Mouse (Mus musculus) forebrain, embryonic 14.5 days (tissue): ENCODE measurements at regions not wholly inside any gene's neighbourhood (a gene's known extent, or its start where the extent isn't known, plus 50 kb on each side); places are given as distances from the start of the nearest gene placed in this dataset.
"Not testable (repeated sequence)": the region's sequence is repeated elsewhere in the genome, so short reads cannot be mapped to it uniquely, and the experiment has no call there.

Source experiments
- ATAC-seq: fragments of 200-750 bp; cut with Nextera tagmentation; 2 replicates; pipeline ENCODE4 v1.8.0; 2017; ENCODE audit warnings: mild to moderate bottlenecking, moderate library complexity
- DNase-seq: peaks from one replicate; pipeline ENCODE4 v3.0.0-alpha.2; 2015; ENCODE audit warnings: low spot score
- H3K27ac ChIP-seq: fragments of 300-500 bp; sonication (generic); 2 replicates; pipeline ENCODE4 v1.5.1; 2014; ENCODE audit warnings: low read depth, mild to moderate bottlenecking, control low read depth, low read length, moderate library complexity
- H3K27me3 ChIP-seq: fragments of 300-500 bp; sonication (generic); replicated peaks from 2 replicates; pipeline ENCODE4 v1.6.1; 2014; ENCODE audit warnings: low read length, control low read depth, mixed read lengths; ENCODE audit not compliant: control insufficient read depth, insufficient read depth
- H3K36me3 ChIP-seq: fragments of 300-500 bp; sonication (generic); 2 replicates; pipeline ENCODE4 v1.6.1; 2014; ENCODE audit warnings: low read length, control low read depth; ENCODE audit not compliant: control insufficient read depth, insufficient read depth
- H3K4me1 ChIP-seq: fragments of 300-500 bp; sonication (generic); 2 replicates; pipeline ENCODE4 v1.6.1; 2014; ENCODE audit warnings: antibody characterized with exemption, low read length, control low read depth; ENCODE audit not compliant: control insufficient read depth, insufficient read depth
- H3K4me2 ChIP-seq: fragments of 300-500 bp; sonication (generic); 2 replicates; pipeline ENCODE4 v1.6.1; 2014; ENCODE audit warnings: mild to moderate bottlenecking, control low read depth, low read length
- H3K4me3 ChIP-seq: fragments of 300-500 bp; sonication (generic); 2 replicates; pipeline ENCODE4 v1.5.1; 2014; ENCODE audit warnings: low read depth, low read length, control low read depth
- H3K9ac ChIP-seq: fragments of 300-500 bp; sonication (generic); 2 replicates; pipeline ENCODE4 v1.6.1; 2014; ENCODE audit warnings: mild to moderate bottlenecking, low read length, control low read depth, moderate library complexity
- H3K9me3 ChIP-seq: fragments of 300-500 bp; sonication (generic); replicated peaks from 2 replicates; pipeline ENCODE4 v1.6.1; 2016; ENCODE audit warnings: low read length, control low read depth, mixed read lengths; ENCODE audit not compliant: control insufficient read depth
- WGBS: fragments of 180-500 bp; shearing (Covaris S2); extraction: QIAGEN DNeasy Blood & Tissue Kit; methylation state at CpG from one replicate; pipeline ENCODE4 v1.1.7; 2014; 5-methylcytosine and 5-hydroxymethylcytosine counted together

DNA sequence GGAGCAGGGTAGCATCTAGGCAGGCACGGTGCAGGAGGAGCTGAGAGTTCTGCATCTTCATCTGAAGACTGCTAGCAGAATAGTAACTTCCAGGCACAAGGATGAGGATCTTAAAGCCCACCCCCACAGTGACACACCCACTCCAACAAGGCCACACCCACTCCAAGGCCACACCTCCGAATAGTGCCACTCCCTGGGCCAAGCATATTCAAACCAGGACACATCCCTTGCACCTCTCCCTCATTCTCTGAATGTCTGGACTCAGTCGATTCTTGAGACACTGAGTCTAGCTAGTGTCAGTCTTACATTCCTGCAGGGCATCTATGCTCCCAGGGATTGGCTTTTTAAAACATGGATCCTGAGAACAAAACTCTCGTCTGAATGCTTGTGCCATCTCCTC is 186.7 kb upstream of the Hs6st1 start:
- Histone ChIP-seq H3K4me2 (no peak overlapping the region), H3K4me1 (no peaks in the 10 kb centered on the region), H3K36me3 (no peaks in the 10 kb centered on the region), H3K9me3 (no peaks in the 10 kb centered on the region), H3K27me3 (no peaks in the 10 kb centered on the region), H3K9ac (no peak overlapping the region), H3K27ac (no peak overlapping the region), H3K4me3 (no peak overlapping the region)
- no peak for ATAC-seq
- DNase-seq = no peak
- WGBS = 79% methylated on average over 4 of the region's 4 CpGs

DNA sequence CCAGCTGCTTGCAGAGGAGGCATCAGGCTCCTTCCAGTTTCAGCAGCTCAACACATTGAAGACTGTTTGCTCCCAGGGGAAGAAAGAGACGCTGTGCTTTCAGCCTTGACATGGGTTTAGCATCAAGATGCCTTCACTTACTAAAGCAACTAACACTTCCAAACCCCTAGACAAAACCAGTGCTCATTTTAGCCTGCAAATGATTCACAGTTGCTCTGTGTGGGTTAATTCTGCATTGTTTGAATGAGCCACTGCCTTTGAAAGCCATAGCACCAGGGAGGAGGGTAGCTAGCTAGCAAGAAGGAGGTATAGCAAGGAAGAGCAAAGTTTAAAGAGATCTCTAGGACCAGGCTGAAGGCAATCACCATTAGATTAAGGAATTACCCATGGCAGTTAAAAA is 186.1 kb upstream of the Hs6st1 start:
- DNase-seq (no peak), ATAC-seq (no peak)
- H3K27me3 ChIP-seq = no peaks in the 10 kb centered on the region
- H3K9ac ChIP-seq = no peak overlapping the region
- no peaks in the 10 kb centered on the region for H3K9me3 ChIP-seq
- no peak overlapping the region for H3K4me3 ChIP-seq
- 56% methylated on average over 1 of the region's 1 CpGs for WGBS
- H3K27ac ChIP-seq = no peak overlapping the region
- no peak overlapping the region for H3K4me2 ChIP-seq
- no peaks in the 10 kb centered on the region for H3K4me1 ChIP-seq
- no peaks in the 10 kb centered on the region for H3K36me3 ChIP-seq

- Histone ChIP-seq H3K36me3 (no peaks in the 10 kb centered on the region), H3K4me2 (no peak overlapping the region), H3K27ac (no peak overlapping the region), H3K27me3 (no peaks in the 10 kb centered on the region), H3K9me3 (0 out of 2 replicates have a peak, but pooled peaks cover 2% of the 10 kb centered on the region), H3K4me3 (no peak overlapping the region), H3K4me1 (no peaks in the 10 kb centered on the region), H3K9ac (no peak overlapping the region)
- DNase-seq = no peak
- WGBS = 75% methylated on average over 19 of the region's 19 CpGs
- no peak for ATAC-seq
These were observed 178.3 kb upstream of the Hs6st1 start for GRCm38 (mm10) chr1:35889731-35890499.

GRCm38 (mm10) chr1:35890500-35890900 is 177.7 kb upstream of the Hs6st1 start:
- DNase-seq (no peak), ATAC-seq (no peak)
- H3K4me3 ChIP-seq = no peak overlapping the region
- no peaks in the 10 kb centered on the region for H3K4me1 ChIP-seq
- H3K9ac ChIP-seq = no peak overlapping the region
- H3K36me3 ChIP-seq = no peaks in the 10 kb centered on the region
- H3K4me2 ChIP-seq = no peak overlapping the region
- H3K27me3 ChIP-seq = no peaks in the 10 kb centered on the region
- H3K27ac ChIP-seq = no peak overlapping the region
- 89% methylated on average over 15 of the region's 15 CpGs for WGBS
- peaks cover 7% of the 10 kb centered on the region; the same call in 1 of the 2 replicates for H3K9me3 ChIP-seq

GRCm38 (mm10) chr1:35899536-35899935 is 168.7 kb upstream of the Hs6st1 start:
- 89% methylated on average over 1 of the region's 1 CpGs for WGBS
- peaks cover 7% of the 10 kb centered on the region; the same call in 1 of the 2 replicates for H3K9me3 ChIP-seq
- ATAC-seq = no peak

GRCm38 (mm10) chr1:35904001-35904547 is 164.1 kb upstream of the Hs6st1 start:
- Histone ChIP-seq H3K9me3 (no peaks in the 10 kb centered on the region), H3K27ac (no peak overlapping the region), H3K4me1 (no peaks in the 10 kb centered on the region), H3K27me3 (no peaks in the 10 kb centered on the region), H3K4me3 (no peak overlapping the region), H3K9ac (no peak overlapping the region), H3K36me3 (no peaks in the 10 kb centered on the region), H3K4me2 (no peak overlapping the region)
- WGBS = 89% methylated on average over 9 of the region's 9 CpGs
- ATAC-seq = no peak
- DNase-seq = no peak

More at GRCm38 (mm10) chr1:35899536-35899935, 168.7 kb upstream of the Hs6st1 start:
- no peaks in the 10 kb centered on the region for H3K36me3 ChIP-seq
- H3K4me3 ChIP-seq = no peak overlapping the region
- no peak for DNase-seq
- H3K9ac ChIP-seq = no peak overlapping the region
- no peak overlapping the region for H3K4me2 ChIP-seq
- no peaks in the 10 kb centered on the region for H3K4me1 ChIP-seq
- H3K27ac ChIP-seq = no peak overlapping the region
- no peaks in the 10 kb centered on the region for H3K27me3 ChIP-seq

GRCm38 (mm10) chr1:35913551-35913950 is 154.6 kb upstream of the Hs6st1 start:
- no peak for ATAC-seq
- H3K36me3 ChIP-seq = no peaks in the 10 kb centered on the region
- 75% methylated on average over 4 of the region's 4 CpGs for WGBS

DNA sequence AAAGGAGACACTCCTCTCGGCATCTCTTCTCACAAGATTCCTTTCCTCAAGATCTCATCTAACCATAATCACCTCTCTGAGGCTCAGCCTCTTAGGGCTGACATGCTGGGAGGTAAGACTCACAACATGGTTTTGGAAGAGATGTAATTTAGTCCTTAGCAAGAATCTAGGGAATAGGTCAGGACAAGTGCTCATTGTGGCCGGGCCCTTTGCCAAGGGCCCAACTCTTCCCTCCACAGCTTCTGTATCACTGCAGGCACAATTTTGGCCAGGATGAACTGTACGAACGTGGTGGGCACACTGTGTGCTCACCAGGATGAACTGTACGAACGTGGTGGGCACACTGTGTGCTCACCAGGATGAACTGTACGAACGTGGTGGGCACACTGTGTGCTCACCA is 154.0 kb upstream of the Hs6st1 start:
- ATAC-seq, DNase-seq, H3K9me3 ChIP-seq, H3K27me3 ChIP-seq, H3K27ac ChIP-seq, H3K36me3 ChIP-seq, H3K4me2 ChIP-seq, H3K4me3 ChIP-seq, H3K4me1 ChIP-seq, H3K9ac ChIP-seq: not testable (repeated sequence)
- 93% methylated on average over 8 of the region's 8 CpGs for WGBS

More at GRCm38 (mm10) chr1:35913551-35913950, 154.6 kb upstream of the Hs6st1 start:
- H3K27me3 ChIP-seq = no peaks in the 10 kb centered on the region
- DNase-seq = no peak
- no peaks in the 10 kb centered on the region for H3K4me1 ChIP-seq
- no peak overlapping the region for H3K4me2 ChIP-seq
- H3K9ac ChIP-seq = no peak overlapping the region
- no peaks in the 10 kb centered on the region for H3K9me3 ChIP-seq
- H3K27ac ChIP-seq = no peak overlapping the region
- H3K4me3 ChIP-seq = no peak overlapping the region

GRCm38 (mm10) chr1:35915526-35915925 is 152.7 kb upstream of the Hs6st1 start:
- no peaks in the 10 kb centered on the region for H3K27me3 ChIP-seq
- no peaks in the 10 kb centered on the region for H3K4me1 ChIP-seq
- H3K9ac ChIP-seq = no peak overlapping the region
- H3K9me3 ChIP-seq = no peaks in the 10 kb centered on the region
- ATAC-seq = no peak
- no peaks in the 10 kb centered on the region for H3K36me3 ChIP-seq
- H3K27ac ChIP-seq = no peak overlapping the region
- no peak overlapping the region for H3K4me3 ChIP-seq
- DNase-seq = no peak
- 87% methylated on average over 6 of the region's 6 CpGs for WGBS
- no peak overlapping the region for H3K4me2 ChIP-seq
